Mouse (Mus musculus) subcutaneous adipose tissue, adult 2 months (tissue): ENCODE data around the gene Gm13212. TPM values are rescaled to one million over a fixed set of nuclear protein-coding genes. Genes with fewer than 3 reads are reported as not detected.

ENCODE experiments used
- polyA plus RNA-seq: library from polyadenylated mRNA; depleted of rRNA; stranded (reverse); fragments of >200 nt; gene quantifications from 2 replicates; pipeline ENCODE4 v1.2.3, GENCODE M21; 2012; ENCODE audit warnings: low replicate concordance; rRNA removed

The Gm13212 gene
- 0.16 and 0.48 TPM in 2 replicates for polyA plus RNA-seq

GRCm38 (mm10) chr4:145585078-145585477 lies at the start of gene Gm13212:
Gene Gm13212, plus strand, starts transcription at chr4:145585166.

GRCm38 (mm10) chr4:145670385-145670784 lies 85.4 kb downstream of the Gm13212 start, which contains the start of gene Zfp980:
Gene Zfp980, plus strand, starts transcription at chr4:145670685.

Other genes starting within 250 kb of the Gm13212 start
- 0.48 TPM in 1 of 2 replicates, not detected in the other for gene Zfp990, start 74.4 kb upstream of the Gm13212 start, polyA plus RNA-seq
- gene Zfp980, start 85.5 kb downstream of the Gm13212 start, polyA plus RNA-seq: not detected in 2 replicates